Mouse (Mus musculus): ENCODE measurements around the gene Prr5l. TPM values are rescaled to one million over a fixed set of nuclear protein-coding genes. Genes with fewer than 3 reads are reported as not detected.

The Prr5l gene
- polyA plus RNA-seq, 2 experiments from 2014 or later, result 0.78 to 1.2 TPM

- no peak for ATAC-seq
These were observed 62.0 kb downstream of the Prr5l start for GRCm38 (mm10) chr2:101820816-101821215.

GRCm38 (mm10) chr2:101818986-101819764, 63.7 kb downstream of the Prr5l start:
- peak; percentile 41 for ATAC-seq

GRCm38 (mm10) chr2:101816646-101817308, 66.0 kb downstream of the Prr5l start:
- peak; percentile 28 for ATAC-seq

- no peak for ATAC-seq
These were observed 67.4 kb downstream of the Prr5l start for GRCm38 (mm10) chr2:101815250-101815934.

- no peak for ATAC-seq
These were observed 68.6 kb downstream of the Prr5l start for GRCm38 (mm10) chr2:101814272-101814625.

- ATAC-seq, result no peak
These were observed 69.1 kb downstream of the Prr5l start for GRCm38 (mm10) chr2:101813581-101814271.

DNA sequence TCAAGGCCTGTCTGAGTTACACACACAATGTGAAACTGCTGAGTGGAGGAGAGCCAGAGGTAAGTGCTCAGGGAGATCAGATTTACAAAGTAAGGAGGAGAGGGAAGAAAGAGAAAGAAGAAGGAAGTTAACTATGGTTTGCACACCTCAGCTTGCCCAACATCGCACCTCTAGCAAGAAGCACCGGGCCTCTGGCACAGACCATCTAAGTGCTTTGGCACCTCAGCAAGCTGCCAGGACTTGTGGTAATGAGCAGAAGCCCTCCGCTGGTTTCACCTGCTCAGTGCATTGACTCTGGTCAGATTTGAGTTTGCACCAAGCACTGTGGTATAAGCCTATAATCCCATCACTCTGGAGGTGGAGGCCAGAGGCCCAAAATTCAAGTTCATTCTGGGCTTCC, 70.9 kb downstream of the Prr5l start:
- no peak for ATAC-seq

DNA sequence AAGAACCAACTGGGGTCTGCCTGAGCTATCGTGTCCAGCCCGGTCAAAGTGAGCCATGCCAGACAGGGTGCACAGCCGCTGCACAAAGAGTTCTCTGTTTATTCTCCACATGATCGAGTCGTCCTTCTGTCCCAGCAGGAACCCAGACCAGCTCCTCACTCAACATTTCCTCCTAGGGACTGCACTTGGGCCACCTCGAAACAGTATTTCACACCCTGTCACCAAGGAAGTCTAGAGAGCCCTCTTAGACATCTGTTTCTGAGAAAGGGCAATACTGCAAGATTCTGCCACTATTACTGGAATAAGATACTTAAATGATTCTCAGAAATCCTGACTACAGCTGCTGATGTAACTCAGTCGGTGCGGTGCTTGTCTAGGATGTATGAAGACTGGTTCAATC, 72.1 kb downstream of the Prr5l start:
- no peak for ATAC-seq

DNA sequence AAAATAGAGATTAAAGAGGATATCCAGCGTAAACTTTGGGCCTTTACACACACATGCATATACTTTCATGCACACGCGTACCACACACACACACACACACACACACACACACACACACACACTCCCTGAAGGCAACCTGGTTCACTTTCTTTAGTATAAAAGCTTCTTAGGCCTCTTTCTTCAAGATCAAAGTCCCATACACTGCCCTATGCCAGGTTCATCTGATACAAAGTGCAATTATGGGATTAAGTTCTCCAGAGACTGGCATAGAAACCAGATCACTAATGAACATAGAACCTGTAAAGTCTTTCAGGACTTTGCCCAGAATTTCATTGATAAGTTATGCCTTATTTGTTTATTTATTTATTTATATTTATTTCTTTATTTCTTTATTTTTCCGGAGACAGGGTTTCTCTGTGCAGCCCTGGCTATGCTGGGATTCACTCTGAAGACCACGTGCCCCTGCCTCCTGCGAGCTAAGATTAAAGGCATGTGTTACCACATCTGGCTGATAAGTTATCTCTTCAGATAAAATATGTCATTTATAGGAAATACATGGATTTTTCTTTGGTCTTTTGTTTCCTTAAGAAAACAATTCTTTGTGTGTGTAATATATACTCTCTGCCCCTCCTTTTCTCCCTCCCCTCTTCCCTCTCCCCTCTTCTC, 73.1 kb downstream of the Prr5l start:
- no peak for ATAC-seq

- no peak for ATAC-seq
These were observed 75.1 kb downstream of the Prr5l start for GRCm38 (mm10) chr2:101807756-101808155.

DNA sequence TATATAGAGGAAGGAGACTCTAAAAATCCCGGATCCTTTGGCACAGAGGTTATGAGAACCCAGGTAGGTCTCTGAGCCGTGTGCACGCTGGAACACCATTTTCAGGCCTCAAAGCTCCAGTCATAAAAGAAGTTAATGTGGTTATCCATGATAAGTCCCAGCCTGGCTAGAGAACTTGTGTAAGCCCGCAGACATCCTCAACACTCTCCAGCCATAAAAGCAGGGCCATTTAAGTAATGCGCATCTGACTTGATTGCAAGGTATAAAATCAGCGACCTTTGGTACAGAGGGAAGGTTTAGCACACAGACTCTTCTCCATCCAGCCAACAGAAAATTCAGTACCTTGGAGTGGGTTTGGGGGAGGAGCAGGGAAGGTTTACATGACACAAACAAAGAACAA, 80.6 kb downstream of the Prr5l start:
- no peak for ATAC-seq

- ATAC-seq, result no peak
These were observed 85.0 kb downstream of the Prr5l start for GRCm38 (mm10) chr2:101797901-101798250.

DNA sequence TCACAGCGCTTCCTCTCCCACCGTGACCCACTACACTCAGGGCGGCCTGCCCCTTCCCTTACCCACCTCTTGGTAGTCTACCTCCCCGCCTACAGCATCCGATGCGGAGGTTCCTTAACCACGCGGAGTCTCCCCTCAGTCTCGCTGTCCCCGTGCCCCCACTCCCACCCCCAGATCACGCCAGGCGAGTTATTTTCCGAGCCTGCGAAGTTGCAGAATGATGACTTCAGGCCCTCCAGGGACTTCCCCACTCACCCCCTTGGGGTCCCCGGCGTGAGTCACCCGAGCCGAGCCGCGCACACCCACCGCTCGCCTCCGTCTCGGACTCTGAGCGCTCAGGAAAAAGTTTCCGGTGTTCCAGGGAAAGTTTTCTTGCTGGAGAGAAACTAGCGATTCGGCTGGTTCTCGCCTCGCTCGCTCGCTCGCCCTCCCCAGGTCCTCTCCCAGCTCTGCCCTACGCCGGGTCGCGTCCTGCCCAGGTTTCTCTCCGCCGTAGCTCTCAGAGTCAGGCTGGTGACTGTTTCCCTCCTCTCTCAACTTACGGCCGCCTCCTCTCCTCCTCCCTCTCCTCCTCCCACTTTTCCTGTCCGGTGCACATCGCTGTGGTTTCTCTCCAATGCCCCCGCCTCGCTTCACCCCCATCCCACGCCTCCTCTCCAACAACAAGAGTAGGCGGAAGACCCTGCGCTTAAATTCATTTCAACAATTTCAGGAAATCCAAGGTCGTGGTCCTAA, 85.5 kb downstream of the Prr5l start:
- peak; percentile 54 for ATAC-seq

DNA sequence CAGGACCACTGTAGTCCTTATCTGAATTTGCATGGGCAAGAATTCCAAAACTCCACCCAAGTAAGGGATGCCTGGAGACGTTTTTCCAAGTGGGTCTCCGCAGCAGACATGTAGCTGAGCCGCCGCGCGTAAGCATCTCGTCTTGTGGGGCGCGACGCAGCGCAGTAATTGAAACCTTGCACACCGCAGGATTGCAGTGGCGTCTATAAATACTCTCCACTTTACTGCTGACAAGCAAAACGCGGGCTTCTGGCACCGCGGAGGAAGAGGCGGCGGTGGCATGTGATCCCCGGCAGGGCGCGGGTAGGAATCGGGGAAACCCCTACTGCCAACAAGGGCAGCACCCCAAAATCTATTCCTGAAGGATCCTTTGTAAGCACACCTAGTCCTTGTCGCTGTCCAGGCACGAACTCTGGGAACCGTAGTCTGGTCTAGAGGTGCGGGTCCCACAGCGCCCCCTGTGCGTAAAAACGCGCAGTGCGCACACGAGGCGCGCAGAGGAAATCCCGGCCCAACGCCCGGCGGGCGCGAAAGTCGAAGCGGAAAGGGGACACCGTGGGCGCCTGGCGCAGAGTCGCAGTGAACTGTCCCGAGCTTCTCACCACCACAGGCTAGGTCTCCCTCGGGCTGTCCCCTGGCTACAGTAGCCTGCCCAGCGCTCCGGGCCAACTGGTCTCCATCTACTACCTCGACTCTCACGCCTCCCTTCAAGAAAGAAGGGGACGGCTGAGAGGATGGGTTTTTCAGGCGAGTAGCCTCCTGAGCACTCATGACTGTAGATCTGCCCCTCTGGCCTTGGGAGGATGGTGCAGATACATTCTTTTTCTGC, 86.3 kb downstream of the Prr5l start:
- peak; percentile 64 for ATAC-seq

DNA sequence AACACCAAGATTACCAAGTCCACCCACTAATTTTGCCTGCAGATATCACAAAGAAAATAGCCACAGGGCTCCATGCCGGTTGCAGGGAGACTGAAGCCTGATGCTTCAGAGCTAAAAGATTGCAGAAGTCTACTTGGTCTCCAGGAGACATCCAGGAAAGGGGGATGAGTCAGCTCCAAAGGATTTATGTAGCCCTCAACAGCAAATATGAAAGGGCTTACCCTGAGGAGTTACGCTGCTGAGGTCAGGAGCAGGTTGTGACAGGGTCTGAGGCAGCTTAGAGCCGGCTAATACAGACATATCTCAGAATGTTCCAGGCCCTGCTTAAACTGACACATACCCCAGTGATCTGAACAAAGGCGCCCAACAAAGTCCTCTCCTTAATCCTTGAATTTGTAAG, 90.7 kb downstream of the Prr5l start:
- no peak for ATAC-seq

DNA sequence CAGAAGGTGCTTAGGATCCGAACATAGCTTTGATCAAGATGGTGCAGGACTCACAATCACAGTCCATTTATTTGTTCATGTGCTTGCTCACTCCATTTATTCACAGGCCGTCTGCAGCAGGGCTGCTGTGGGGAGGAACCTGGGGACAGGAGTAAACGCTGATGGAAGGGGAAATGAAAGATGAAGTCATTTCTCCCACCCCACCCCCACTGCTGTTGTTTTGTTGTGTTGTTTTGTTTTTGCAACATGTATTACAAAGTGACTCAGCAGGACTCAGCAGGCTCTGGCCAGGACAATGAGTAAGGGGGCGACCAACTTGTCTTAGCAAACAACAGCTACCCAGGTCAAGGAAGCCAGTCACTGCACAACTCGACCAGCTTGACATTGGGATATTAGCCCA, 99.6 kb downstream of the Prr5l start:
- no peak for ATAC-seq

DNA sequence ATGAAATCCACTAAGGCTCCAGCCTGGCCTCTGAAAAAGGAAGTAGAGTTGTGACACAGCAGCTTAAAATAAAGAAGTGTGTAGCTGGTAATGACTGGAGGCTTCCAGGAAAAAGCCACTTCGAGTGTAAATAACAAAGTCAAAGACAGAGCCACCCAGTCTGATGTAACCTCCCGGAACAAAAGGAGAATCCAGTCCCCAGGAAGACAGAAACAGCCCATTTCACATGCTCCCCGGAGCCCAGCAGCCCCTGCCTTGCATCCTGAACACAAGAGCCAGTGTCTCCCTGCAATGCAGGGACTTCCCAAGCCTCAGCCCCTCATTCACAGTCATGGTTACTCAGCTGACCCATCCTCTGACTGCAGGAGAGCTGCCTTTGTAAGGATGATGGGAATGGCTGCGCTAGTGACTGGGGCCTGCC, 101.5 kb downstream of the Prr5l start:
- ATAC-seq, result no peak

DNA sequence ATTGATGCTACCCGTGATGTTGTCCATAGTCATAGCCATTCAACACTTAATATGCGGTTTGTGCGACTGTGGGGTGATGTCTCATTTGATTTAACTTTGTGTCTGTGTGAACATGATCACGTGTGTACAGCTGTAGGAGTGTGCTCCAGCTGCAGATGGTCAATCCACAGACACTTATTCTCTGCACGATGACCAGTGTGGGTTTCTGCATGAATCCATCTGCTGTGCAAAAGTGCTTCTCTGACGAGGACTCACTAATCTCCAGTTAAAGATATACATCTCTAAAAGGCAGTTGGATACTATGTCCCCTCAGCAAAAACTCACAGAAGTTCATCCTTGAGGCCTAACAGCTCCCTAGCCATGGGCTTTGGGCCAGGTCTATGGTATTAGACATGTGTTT, 104.7 kb downstream of the Prr5l start:
- ATAC-seq, result no peak

GRCm38 (mm10) chr2:101763503-101763902, 119.3 kb downstream of the Prr5l start:
- no peak for ATAC-seq

GRCm38 (mm10) chr2:101762955-101763386, 119.9 kb downstream of the Prr5l start:
- ATAC-seq, result no peak

DNA sequence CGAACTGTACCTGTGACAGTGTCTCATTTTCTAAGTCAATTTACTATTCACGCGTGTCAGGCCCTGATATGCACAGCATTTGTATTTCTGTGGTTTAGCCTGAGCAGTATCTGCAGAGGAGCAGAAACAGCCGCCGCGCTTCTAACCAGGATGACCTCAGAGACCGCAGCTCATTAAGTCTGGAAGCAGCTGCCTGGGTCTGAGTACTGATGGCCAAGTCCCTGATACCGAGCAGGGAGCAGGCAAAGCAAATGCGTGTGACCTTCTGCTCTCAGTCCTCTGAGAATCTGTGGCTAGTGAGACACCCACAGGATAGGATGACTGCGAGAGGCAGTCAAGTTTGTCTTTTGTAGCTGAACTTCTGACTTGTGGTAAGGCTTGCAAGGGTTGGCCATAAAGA, 120.4 kb downstream of the Prr5l start:
- peak; percentile 43 for ATAC-seq

Data from activated CD4-positive, CD25-positive, alpha-beta regulatory T cell, adult 4 months (primary cell).